Mouse (Mus musculus) left cerebral cortex, adult 9 months (tissue): ENCODE results near the gene Clasp1.
A peak's percentile ranks its signal among the peaks of the same experiment; 100 is the strongest.

Source experiments
- DNase-seq, 2 experiments: peaks; one replicate each; pipeline ENCODE4 v3.0.0; 2022; ENCODE audit warnings: low spot score in 2 of 2

Gene Clasp1

GRCm38 (mm10) chr1:118494551-118494950, 105.7 kb downstream of the Clasp1 start:
- DNase-seq = no peak

GRCm38 (mm10) chr1:118498311-118498710, 109.5 kb downstream of the Clasp1 start:
- DNase-seq = peak; percentile 32 to 80

- no peak for DNase-seq
These were observed 111.7 kb downstream of the Clasp1 start for GRCm38 (mm10) chr1:118500606-118501005.

GRCm38 (mm10) chr1:118501691-118502090, 112.8 kb downstream of the Clasp1 start:
- DNase-seq = no peak

GRCm38 (mm10) chr1:118505746-118506145, 116.9 kb downstream of the Clasp1 start:
- no peak for DNase-seq

- no peak for DNase-seq
These were observed 122.1 kb downstream of the Clasp1 start for GRCm38 (mm10) chr1:118510996-118511395.

- DNase-seq = no peak
These were observed 123.1 kb downstream of the Clasp1 start for GRCm38 (mm10) chr1:118511738-118512530.

GRCm38 (mm10) chr1:118516256-118516655, 127.4 kb downstream of the Clasp1 start:
- no peak for DNase-seq

GRCm38 (mm10) chr1:118523161-118523560, 134.3 kb downstream of the Clasp1 start:
- DNase-seq = no peak

GRCm38 (mm10) chr1:118525336-118525735, 136.5 kb downstream of the Clasp1 start:
- DNase-seq = no peak

GRCm38 (mm10) chr1:118529213-118529612, 140.4 kb downstream of the Clasp1 start:
- DNase-seq = no peak

GRCm38 (mm10) chr1:118531259-118531658, 142.4 kb downstream of the Clasp1 start:
- no peak for DNase-seq

GRCm38 (mm10) chr1:118536021-118536420, 147.2 kb downstream of the Clasp1 start:
- DNase-seq = peak in 1 of 2 experiments; percentile 21

- no peak for DNase-seq
These were observed 150.2 kb downstream of the Clasp1 start for GRCm38 (mm10) chr1:118539046-118539445.

- no peak for DNase-seq
These were observed 154.0 kb downstream of the Clasp1 start for GRCm38 (mm10) chr1:118542880-118543279.

GRCm38 (mm10) chr1:118548769-118549168, 159.9 kb downstream of the Clasp1 start:
- peak in 1 of 2 experiments; percentile 16 for DNase-seq

GRCm38 (mm10) chr1:118551152-118551551, 162.3 kb downstream of the Clasp1 start:
- no peak for DNase-seq

GRCm38 (mm10) chr1:118552071-118552470, 163.2 kb downstream of the Clasp1 start:
- no peak for DNase-seq

- DNase-seq = no peak
These were observed 164.2 kb downstream of the Clasp1 start for GRCm38 (mm10) chr1:118553045-118553444.

GRCm38 (mm10) chr1:118553451-118553850, 164.6 kb downstream of the Clasp1 start:
- DNase-seq = no peak

GRCm38 (mm10) chr1:118554961-118555360, 166.1 kb downstream of the Clasp1 start:
- no peak for DNase-seq

GRCm38 (mm10) chr1:118559716-118560115, 170.9 kb downstream of the Clasp1 start:
- DNase-seq = no peak

GRCm38 (mm10) chr1:118564561-118564960, 175.7 kb downstream of the Clasp1 start:
- no peak for DNase-seq

GRCm38 (mm10) chr1:118567659-118568058, 178.8 kb downstream of the Clasp1 start:
- no peak for DNase-seq
